ENCODE assay signal across 25 mouse cellular contexts in genomic region chr1:193092771-193093170, GRCm38 (mm10). TPM values are rescaled to one million over a fixed set of nuclear protein-coding genes. Genes with fewer than 3 reads are reported as not detected.
DNase-seq lines count a peak whose midpoint lies in the region; ATAC-seq and TF ChIP-seq lines count a peak whose summit lies in the region.
"Had no signal": no experiment of that assay in that cellular context is flagged by ENCODE, and none has a peak within 500 bp of the region (broad histone marks: within the 10 kb centered on the region; RNA-seq: fewer than 3 reads in every experiment).

No protein-coding gene starts in this region.

- TF ChIP-seq EP300 in liver, postnatal 0 days (IDR thresholded peaks at IDR 0.05; ENCODE audit: low read depth): no peak

- H3K4me1 ChIP-seq in liver, postnatal 0 days (ENCODE audit: insufficient read depth): no peaks in the 10 kb centered on the region
- no peaks in the 10 kb centered on the region for H3K4me1 ChIP-seq in liver, embryonic 11.5 days (replicated peaks; ENCODE audit: control insufficient read depth, insufficient read depth, low read length)
- H3K4me1 ChIP-seq in midbrain, embryonic 11.5 days (ENCODE audit: control insufficient read depth, insufficient read depth, low read length): no peaks in the 10 kb centered on the region
- peaks cover 8% of the 10 kb centered on the region; the same call in 1 of the 2 replicates for H3K4me1 ChIP-seq in midbrain, embryonic 16.5 days (ENCODE audit: control insufficient read depth, insufficient read depth, low read length)

- no peaks in the 10 kb centered on the region for H3K36me3 ChIP-seq in liver, postnatal 0 days (replicated peaks; ENCODE audit: insufficient read depth, low read length)
- H3K36me3 ChIP-seq in liver, embryonic 11.5 days (ENCODE audit: control insufficient read depth, insufficient read depth, low read length): no peaks in the 10 kb centered on the region
- H3K36me3 ChIP-seq in midbrain, embryonic 11.5 days (ENCODE audit: control insufficient read depth, insufficient read depth, low read length): no peaks in the 10 kb centered on the region
- no peaks in the 10 kb centered on the region for H3K36me3 ChIP-seq in midbrain, embryonic 16.5 days (ENCODE audit: control insufficient read depth, insufficient read depth, low read length)
- H3K36me3 ChIP-seq: G1E had no signal

- H3K9me3 ChIP-seq in liver, postnatal 0 days (ENCODE audit: low read length): no peaks in the 10 kb centered on the region
- H3K9me3 ChIP-seq in liver, embryonic 11.5 days (ENCODE audit: control insufficient read depth, low read length): no peaks in the 10 kb centered on the region
- no peaks in the 10 kb centered on the region for H3K9me3 ChIP-seq in midbrain, embryonic 11.5 days (ENCODE audit: control insufficient read depth, low read length)
- H3K9me3 ChIP-seq in midbrain, embryonic 16.5 days (replicated peaks; ENCODE audit: control insufficient read depth, low read length, poor library complexity, severe bottlenecking): no peaks in the 10 kb centered on the region
- H3K9me3 ChIP-seq: G1E had no signal

- peak; percentile 70; the same call in 1 of the 2 replicates for ATAC-seq in liver, postnatal 0 days
- no peak for ATAC-seq in liver, embryonic 11.5 days (replicated peaks; ENCODE audit: low FRiP score)
- no peak for ATAC-seq in midbrain, embryonic 11.5 days (ENCODE audit: low FRiP score)
- ATAC-seq in midbrain, embryonic 16.5 days: no peak
- ATAC-seq: activated CD4-positive, CD25-positive, alpha-beta regulatory T cell, adult 4 months; CD4-positive, CD25-positive, alpha-beta regulatory T cell, adult 4 months; Patski had no signal

- 44% methylated on average over 1 of the region's 1 CpGs for WGBS in liver, postnatal 0 days (ENCODE audit: insufficient replicate concordance)
- 68% methylated on average over 1 of the region's 1 CpGs for WGBS in liver, embryonic 11.5 days
- WGBS in midbrain, embryonic 11.5 days: 76% methylated on average over 1 of the region's 1 CpGs
- 90% methylated on average over 1 of the region's 1 CpGs for WGBS in midbrain, embryonic 16.5 days

- H3K27ac ChIP-seq in liver, postnatal 0 days (ENCODE audit: low read depth): no peak overlapping the region
- H3K27ac ChIP-seq in liver, embryonic 11.5 days (ENCODE audit: low read depth, low read length): no peak overlapping the region
- no peak overlapping the region for H3K27ac ChIP-seq in midbrain, embryonic 11.5 days (ENCODE audit: low read depth, low read length)
- H3K27ac ChIP-seq in midbrain, embryonic 16.5 days (ENCODE audit: low read length): no peak overlapping the region

- H3K27me3 ChIP-seq in liver, postnatal 0 days (ENCODE audit: insufficient read depth, low read length): no peaks in the 10 kb centered on the region
- no peaks in the 10 kb centered on the region for H3K27me3 ChIP-seq in liver, embryonic 11.5 days (replicated peaks; ENCODE audit: control insufficient read depth, insufficient read depth, low read length)
- H3K27me3 ChIP-seq in midbrain, embryonic 11.5 days (ENCODE audit: control insufficient read depth, insufficient read depth, low read length): no peaks in the 10 kb centered on the region
- no peaks in the 10 kb centered on the region for H3K27me3 ChIP-seq in midbrain, embryonic 16.5 days (ENCODE audit: control insufficient read depth, insufficient read depth, low read depth, low read length)
- H3K27me3 ChIP-seq: CH12.LX had no signal

- no peak for TF ChIP-seq CTCF in liver, postnatal 0 days (IDR thresholded peaks at IDR 0.05; ENCODE audit: low read depth)

- no peak overlapping the region for H3K9ac ChIP-seq in liver, postnatal 0 days (replicated peaks)
- no peak overlapping the region for H3K9ac ChIP-seq in liver, embryonic 11.5 days (ENCODE audit: low read depth, low read length)
- no peak overlapping the region for H3K9ac ChIP-seq in midbrain, embryonic 11.5 days (ENCODE audit: low read length)
- no peak overlapping the region for H3K9ac ChIP-seq in midbrain, embryonic 16.5 days (ENCODE audit: low read depth, low read length)

- H3K4me3 ChIP-seq in liver, postnatal 0 days (ENCODE audit: low read depth, low read length): no peak overlapping the region
- no peak overlapping the region for H3K4me3 ChIP-seq in liver, embryonic 11.5 days (ENCODE audit: low read depth, low read length)
- no peak overlapping the region for H3K4me3 ChIP-seq in midbrain, embryonic 11.5 days (ENCODE audit: low read depth, low read length)
- no peak overlapping the region for H3K4me3 ChIP-seq in midbrain, embryonic 16.5 days (ENCODE audit: low read depth, low read length)

- DNase-seq in adrenal gland, postnatal 10 days: peak; percentile 29
- no peak for DNase-seq in adrenal gland, postnatal 4 days (ENCODE audit: low spot score in 2 of 2)
- DNase-seq in liver, postnatal 0 days: peak; percentile 23
- no peak for DNase-seq in liver, embryonic 11.5 days (ENCODE audit: low spot score)
- DNase-seq in midbrain, embryonic 11.5 days (ENCODE audit: low spot score, missing footprints): peak; percentile 28
- peak; percentile 31 for DNase-seq in adipocyte (ENCODE audit: low spot score)
- no peak for DNase-seq in kidney, adult 8-10 months
- DNase-seq: adrenal gland, adult 2 months; adrenal gland, adult 8-10 months; adrenal gland, postnatal 14 days; adrenal gland, postnatal 25 days; adrenal gland, postnatal 36 days; B cell, adult 2 months; cerebellum, adult 11 months; cerebellum, adult 11-12 months; cerebellum, adult 18-20 months; cerebellum, adult 2 months; cerebellum, adult 8-10 months had no signal

- H3K4me2 ChIP-seq in liver, postnatal 0 days (ENCODE audit: low read depth, low read length): no peak overlapping the region
- no peak overlapping the region for H3K4me2 ChIP-seq in liver, embryonic 11.5 days
- H3K4me2 ChIP-seq in midbrain, embryonic 11.5 days: no peak overlapping the region
- H3K4me2 ChIP-seq in midbrain, embryonic 16.5 days (ENCODE audit: low read length): no peak overlapping the region

RNA-seq across cellular contexts. Expression of gene Diexf, which starts 37.3 kb away (rescaled TPM):
- 10 to 100 TPM; 14.8 to 16.6 TPM for total RNA-seq in adrenal gland, postnatal 10 days (2021)
- 10 to 100 TPM; 18.1 to 19.9 TPM for total RNA-seq in adrenal gland, postnatal 4 days (2021)
- 1.5 and 1.9 TPM in 2 replicates for polyA plus RNA-seq in liver, postnatal 0 days (2015; fragmentation: Nextera tagmentation; extraction: Ambion mirVana)
- polyA plus RNA-seq in liver, embryonic 11.5 days (2014; fragmentation: Nextera tagmentation; extraction: Ambion mirVana): 9.3 and 10.7 TPM in 2 replicates
- 8.5 and 10.7 TPM in 2 replicates for polyA plus RNA-seq in midbrain, embryonic 11.5 days (2014; fragmentation: Nextera tagmentation; extraction: Ambion mirVana)
- polyA plus RNA-seq in midbrain, embryonic 16.5 days (2015; fragmentation: Nextera tagmentation; extraction: Ambion mirVana): 8.9 and 9.7 TPM in 2 replicates

RNA-seq across cellular contexts. Expression of gene Syt14, which starts 57.2 kb away (rescaled TPM):
- 1 to 10 TPM; 4.6 to 5.7 TPM for total RNA-seq in adrenal gland, postnatal 10 days (2021)
- total RNA-seq in adrenal gland, postnatal 4 days (2021): 10 to 100 TPM in 1 of 2 experiments, 1 to 10 TPM in 1; 9.9 to 10.6 TPM
- 1.6 and 1.8 TPM in 2 replicates for polyA plus RNA-seq in liver, postnatal 0 days (2015; fragmentation: Nextera tagmentation; extraction: Ambion mirVana)
- polyA plus RNA-seq in liver, embryonic 11.5 days (2014; fragmentation: Nextera tagmentation; extraction: Ambion mirVana): 2.3 TPM in 2 replicates
- 6.3 and 6.4 TPM in 2 replicates for polyA plus RNA-seq in midbrain, embryonic 11.5 days (2014; fragmentation: Nextera tagmentation; extraction: Ambion mirVana)
- 6.9 and 8.2 TPM in 2 replicates for polyA plus RNA-seq in midbrain, embryonic 16.5 days (2015; fragmentation: Nextera tagmentation; extraction: Ambion mirVana)
- total RNA-seq: CH12.LX had no signal
- polyA plus RNA-seq: C2C12, G1E had no signal

Comparison
In these comparisons a context has a peak if more than half of its experiments do, and no peak if none do; other contexts are left out.
1. DNase-seq: peak in adrenal gland, postnatal 10 days (single experiment), liver, postnatal 0 days (single experiment), midbrain, embryonic 11.5 days (single experiment) and adipocyte (single experiment); none in adrenal gland, postnatal 4 days (0 of 2), liver, embryonic 11.5 days (single experiment) and kidney, adult 8-10 months (0 of 2).